Mouse (Mus musculus): ENCODE measurements around the gene Gm21671. TPM values are rescaled to one million over a fixed set of nuclear protein-coding genes. Genes with fewer than 3 reads are reported as not detected.
"Not testable (repeated sequence)": the region's sequence is repeated elsewhere in the genome, so short reads cannot be mapped to it uniquely, and the experiment has no call there.

The Gm21671 gene
- polyA plus RNA-seq (2012; rRNA removed), result not detected in 2 replicates

GRCm38 (mm10) chr5:25954317-25954716, at the start of gene Gm21671:
Gene Gm21671 (minus strand): TSS chr5:25954417.
- not testable (repeated sequence) for H3K4me3 ChIP-seq (ENCODE audit: extremely low read depth, insufficient read depth, insufficient read length); H3K36me3 ChIP-seq (ENCODE audit: control insufficient read depth, insufficient read depth, low read length); H3K27me3 ChIP-seq (ENCODE audit: control insufficient read depth, insufficient read depth, low read length); H3K4me1 ChIP-seq (ENCODE audit: control insufficient read depth, insufficient read depth, insufficient read length); DNase-seq (ENCODE audit: low read depth in 1 of 2, low spot score in 2 of 2); H3K27ac ChIP-seq (ENCODE audit: insufficient read depth, low read length)
- WGBS, result 55% methylated on average over 2 of the region's 2 CpGs

DNA sequence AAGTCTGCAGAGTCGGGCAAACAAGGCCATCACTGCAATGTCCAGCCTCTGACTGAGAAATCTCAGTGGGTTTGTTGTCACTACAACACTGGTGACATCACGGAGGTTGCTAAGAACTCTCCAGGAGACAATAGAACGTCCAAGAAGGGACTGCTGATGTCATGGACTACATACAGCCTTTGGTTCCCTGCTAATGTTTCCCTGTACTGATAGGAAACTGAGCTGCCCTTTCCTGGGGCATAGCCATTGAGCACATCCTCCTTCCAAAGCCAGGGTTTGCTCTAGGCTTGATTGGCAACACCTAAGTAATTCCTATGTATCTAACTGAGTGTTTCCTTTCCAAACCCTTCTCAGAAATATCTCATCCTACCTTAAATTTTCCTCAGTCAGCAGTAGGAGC, 34.3 kb upstream of the Gm21671 start, which contains the start of gene Gm21698:
Gene Gm21698 (minus strand): TSS at position 101 of the 400 bp plus-strand sequence.
- not testable (repeated sequence) for H3K27me3 ChIP-seq (ENCODE audit: control insufficient read depth, insufficient read depth, low read length)
- WGBS, result no CpG with 5 or more reads among the region's 3 CpGs

DNA sequence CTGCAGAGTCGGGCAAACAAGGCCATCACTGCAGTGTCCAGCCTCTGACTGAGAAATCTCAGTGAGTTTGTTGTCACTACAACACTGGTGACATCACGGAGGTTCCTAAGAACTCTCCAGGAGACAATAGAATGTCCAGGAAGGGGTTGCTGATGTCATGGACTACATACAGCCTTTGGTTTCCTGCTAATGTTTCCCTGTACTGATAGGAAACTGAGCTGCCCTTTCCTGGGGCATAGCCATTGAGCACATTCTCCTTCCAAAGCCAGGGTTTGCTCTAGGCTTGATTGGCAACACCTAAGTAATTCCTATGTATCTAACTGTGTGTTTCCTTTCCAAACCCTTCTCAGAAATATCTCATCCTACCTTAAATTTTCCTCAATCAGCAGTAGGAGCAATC, 18.3 kb upstream of the Gm21671 start, which contains the start of gene Gm21680:
Gene Gm21680 (minus strand): TSS at position 101 of the 400 bp plus-strand sequence.
- not testable (repeated sequence) for H3K4me3 ChIP-seq (ENCODE audit: extremely low read depth, insufficient read depth, insufficient read length); DNase-seq (ENCODE audit: low read depth in 1 of 2, low spot score in 2 of 2); H3K27me3 ChIP-seq (ENCODE audit: control insufficient read depth, insufficient read depth, low read length); H3K27ac ChIP-seq (ENCODE audit: insufficient read depth, low read length); H3K36me3 ChIP-seq (ENCODE audit: control insufficient read depth, insufficient read depth, low read length); H3K4me1 ChIP-seq (ENCODE audit: control insufficient read depth, insufficient read depth, insufficient read length)
- WGBS, result no CpG with 5 or more reads among the region's 2 CpGs

More for the DNA sequence above, 34.3 kb upstream of the Gm21671 start, which contains the start of gene Gm21698:
- not testable (repeated sequence) for H3K4me3 ChIP-seq (ENCODE audit: extremely low read depth, insufficient read depth, insufficient read length); H3K36me3 ChIP-seq (ENCODE audit: control insufficient read depth, insufficient read depth, low read length); H3K4me1 ChIP-seq (ENCODE audit: control insufficient read depth, insufficient read depth, insufficient read length); H3K27ac ChIP-seq (ENCODE audit: insufficient read depth, low read length); DNase-seq (ENCODE audit: low read depth in 1 of 2, low spot score in 2 of 2)

DNA sequence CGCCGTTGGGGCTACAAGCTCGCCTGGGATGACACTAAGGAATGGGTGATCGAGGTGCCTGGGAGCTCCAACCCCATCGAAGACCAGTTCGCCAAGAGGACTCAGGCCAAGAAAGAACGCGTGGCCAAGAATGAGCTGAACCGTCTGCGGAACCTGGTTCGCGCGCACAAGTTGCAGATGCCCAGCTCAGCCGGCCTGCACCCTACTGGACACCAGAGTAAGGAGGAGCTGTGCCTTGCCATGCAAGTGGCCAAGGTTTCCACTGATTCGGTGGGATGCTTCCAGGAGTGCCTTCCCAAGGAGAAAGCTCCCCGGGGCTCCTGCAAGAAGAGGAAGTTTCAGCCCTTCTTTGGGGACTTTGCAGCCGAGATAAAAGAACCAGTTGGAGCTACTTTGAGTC, 2.8 kb upstream of the Gm21671 start:
- H3K36me3 ChIP-seq (ENCODE audit: control insufficient read depth, insufficient read depth, low read length); H3K27ac ChIP-seq (ENCODE audit: insufficient read depth, low read length); H3K4me1 ChIP-seq (ENCODE audit: control insufficient read depth, insufficient read depth, insufficient read length); DNase-seq (ENCODE audit: low read depth in 1 of 2, low spot score in 2 of 2); H3K27me3 ChIP-seq (ENCODE audit: control insufficient read depth, insufficient read depth, low read length); H3K4me3 ChIP-seq (ENCODE audit: extremely low read depth, insufficient read depth, insufficient read length): not testable (repeated sequence)
- 63% methylated on average over 17 of the region's 17 CpGs for WGBS

DNA sequence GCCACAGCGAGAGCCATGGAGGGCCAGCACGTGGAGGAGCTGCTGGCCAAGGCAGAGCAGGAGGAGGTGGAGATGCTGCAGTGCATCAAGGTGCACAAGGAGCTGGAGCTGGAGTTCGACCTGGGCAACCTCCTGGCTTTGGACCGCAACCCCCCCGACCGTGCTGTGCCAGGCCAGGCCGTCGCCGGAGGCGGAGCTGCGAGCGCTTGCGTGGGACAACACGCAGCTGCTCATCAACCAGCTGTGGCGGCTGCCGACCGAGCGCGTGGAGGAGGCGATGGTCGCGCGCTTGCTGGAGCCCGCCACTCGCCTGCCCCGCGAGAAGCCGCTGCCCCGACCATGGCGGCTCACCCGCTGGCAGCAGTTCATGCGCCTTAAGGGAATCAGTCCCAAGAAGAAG, 2.4 kb upstream of the Gm21671 start:
- H3K27me3 ChIP-seq (ENCODE audit: control insufficient read depth, insufficient read depth, low read length); H3K27ac ChIP-seq (ENCODE audit: insufficient read depth, low read length); H3K36me3 ChIP-seq (ENCODE audit: control insufficient read depth, insufficient read depth, low read length); DNase-seq (ENCODE audit: low read depth in 1 of 2, low spot score in 2 of 2); H3K4me3 ChIP-seq (ENCODE audit: extremely low read depth, insufficient read depth, insufficient read length); H3K4me1 ChIP-seq (ENCODE audit: control insufficient read depth, insufficient read depth, insufficient read length): not testable (repeated sequence)
- 39% methylated on average over 32 of the region's 32 CpGs for WGBS

DNA sequence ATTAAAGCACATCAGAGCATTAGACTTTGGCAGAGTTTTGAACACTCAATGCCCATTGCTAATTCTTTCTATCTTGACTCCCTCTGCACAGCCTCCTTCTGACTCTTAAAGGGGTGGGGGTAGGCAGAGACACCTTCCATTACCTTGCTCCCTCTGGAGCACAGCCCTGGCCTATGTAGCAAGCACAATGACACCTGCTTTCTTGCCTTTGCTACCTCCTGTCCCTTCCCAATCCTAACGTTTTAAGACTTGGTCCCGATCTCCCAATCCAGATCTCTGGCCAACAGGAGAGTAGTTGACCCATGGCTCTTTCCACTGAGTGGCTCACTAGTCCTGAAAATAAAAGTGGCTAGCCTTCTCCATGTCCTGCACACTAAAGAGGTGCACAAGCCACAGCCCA, 8.8 kb downstream of the Gm21671 start:
- WGBS, result 81% methylated on average over 2 of the region's 2 CpGs
- not testable (repeated sequence) for H3K4me1 ChIP-seq (ENCODE audit: control insufficient read depth, insufficient read depth, insufficient read length); H3K27me3 ChIP-seq (ENCODE audit: control insufficient read depth, insufficient read depth, low read length); DNase-seq (ENCODE audit: low read depth in 1 of 2, low spot score in 2 of 2); H3K36me3 ChIP-seq (ENCODE audit: control insufficient read depth, insufficient read depth, low read length); H3K4me3 ChIP-seq (ENCODE audit: extremely low read depth, insufficient read depth, insufficient read length); H3K27ac ChIP-seq (ENCODE audit: insufficient read depth, low read length)

- not testable (repeated sequence) for DNase-seq (ENCODE audit: low read depth in 1 of 2, low spot score in 2 of 2); H3K4me1 ChIP-seq (ENCODE audit: control insufficient read depth, insufficient read depth, insufficient read length)
- WGBS, result 56% methylated on average over 2 of the region's 2 CpGs
These were observed 11.9 kb downstream of the Gm21671 start, which contains the start of gene Gm21663 for GRCm38 (mm10) chr5:25942281-25942680. Gene Gm21663 (minus strand): TSS chr5:25942381.

More at GRCm38 (mm10) chr5:25942281-25942680, 11.9 kb downstream of the Gm21671 start, which contains the start of gene Gm21663:
- not testable (repeated sequence) for H3K27ac ChIP-seq (ENCODE audit: insufficient read depth, low read length); H3K27me3 ChIP-seq (ENCODE audit: control insufficient read depth, insufficient read depth, low read length); H3K36me3 ChIP-seq (ENCODE audit: control insufficient read depth, insufficient read depth, low read length); H3K4me3 ChIP-seq (ENCODE audit: extremely low read depth, insufficient read depth, insufficient read length)

Other genes with a start within 250 kb of the Gm21671 start
- gene Xrcc2, start 248.6 kb downstream of the Gm21671 start, polyA plus RNA-seq (2012; rRNA removed), result 1.7 and 3.1 TPM in 2 replicates
- gene Actr3b, start 194.4 kb downstream of the Gm21671 start, polyA plus RNA-seq (2012; rRNA removed), result 0.76 and 0.85 TPM in 2 replicates
- gene Gm21663, start 12.0 kb downstream of the Gm21671 start, polyA plus RNA-seq (2012; rRNA removed), result not detected in 2 replicates
- not detected in 2 replicates for gene Gm21680, start 18.2 kb upstream of the Gm21671 start, polyA plus RNA-seq (2012; rRNA removed)
- not detected in 2 replicates for gene Gm21698, start 34.2 kb upstream of the Gm21671 start, polyA plus RNA-seq (2012; rRNA removed)
- not detected in 2 replicates for gene Gm1979, start 50.4 kb upstream of the Gm21671 start, polyA plus RNA-seq (2012; rRNA removed)
- not detected in 2 replicates for gene Gm5862, start 68.5 kb upstream of the Gm21671 start, polyA plus RNA-seq (2012; rRNA removed)
- gene Speer4a, start 85.1 kb upstream of the Gm21671 start, polyA plus RNA-seq (2012; rRNA removed), result not detected in 2 replicates
- not detected in 2 replicates for gene Gm7347, start 104.2 kb upstream of the Gm21671 start, polyA plus RNA-seq (2012; rRNA removed)
- not detected in 2 replicates for gene Gm10471, start 134.9 kb upstream of the Gm21671 start, polyA plus RNA-seq (2012; rRNA removed)
- not detected in 2 replicates for gene 5031410I06Rik, start 150.9 kb upstream of the Gm21671 start, polyA plus RNA-seq (2012; rRNA removed)
- not detected in 2 replicates for gene Gm10220, start 167.0 kb upstream of the Gm21671 start, polyA plus RNA-seq (2012; rRNA removed)

Measured in spleen, adult 2 months (tissue).